Mouse (Mus musculus) monocyte, adult 2 months (primary cell): ENCODE measurements at regions not wholly inside any gene's neighbourhood (a gene's known extent, or its start where the extent isn't known, plus 50 kb on each side); places are given as distances from the start of the nearest gene placed in this dataset.

Experiments used
- DNase-seq, 2 experiments: peaks; one replicate each; pipeline ENCODE4 v3.0.0; 2022; ENCODE audit warnings: low spot score in 2 of 2, low read depth in 1 of 2

- no peak for DNase-seq
These were observed 80.1 kb downstream of the Gm572 start for GRCm38 (mm10) chr4:148723208-148723607.

DNA sequence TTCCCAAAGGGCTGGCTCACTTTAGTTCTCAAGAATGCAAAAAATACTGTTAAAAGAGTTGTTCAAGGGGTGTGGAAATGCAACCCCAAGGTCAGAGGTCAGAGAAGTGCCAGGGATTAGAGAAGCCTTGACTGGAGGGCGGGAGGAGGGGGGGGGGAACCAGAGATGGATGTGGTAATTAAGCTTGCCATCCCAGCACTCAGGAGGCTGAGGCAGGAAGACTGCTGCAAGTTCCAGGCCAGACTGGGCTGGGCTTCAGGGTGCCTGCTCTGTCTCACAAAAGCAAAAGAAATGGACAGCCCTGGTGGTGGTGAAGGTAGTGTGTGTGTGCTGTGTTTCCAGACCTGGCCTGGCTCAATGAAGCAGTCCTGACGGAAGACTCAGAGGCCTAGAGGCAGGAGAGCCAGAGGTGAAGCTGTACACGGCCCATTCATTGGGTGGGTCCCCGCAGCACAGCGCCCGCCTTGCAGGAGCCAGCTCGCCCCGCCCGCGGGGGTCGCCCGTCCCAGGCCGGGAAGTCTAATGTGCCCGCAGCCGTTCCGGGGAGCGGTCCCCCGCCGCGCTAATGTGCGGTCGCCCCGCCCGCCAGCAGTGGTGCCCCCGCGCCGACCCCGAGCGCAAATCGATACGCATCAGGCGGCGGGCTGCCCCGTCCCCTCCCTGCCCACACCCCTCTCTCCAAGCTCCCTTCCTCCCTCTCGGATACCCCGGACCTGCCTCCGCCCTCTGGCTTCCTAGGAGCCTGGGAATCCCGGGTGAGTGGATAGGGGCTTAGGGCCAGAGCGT, 80.1 kb upstream of the Casz1 start:
- DNase-seq, result no peak

GRCm38 (mm10) chr4:148728800-148729199, 75.4 kb upstream of the Casz1 start:
- DNase-seq, result no peak

DNA sequence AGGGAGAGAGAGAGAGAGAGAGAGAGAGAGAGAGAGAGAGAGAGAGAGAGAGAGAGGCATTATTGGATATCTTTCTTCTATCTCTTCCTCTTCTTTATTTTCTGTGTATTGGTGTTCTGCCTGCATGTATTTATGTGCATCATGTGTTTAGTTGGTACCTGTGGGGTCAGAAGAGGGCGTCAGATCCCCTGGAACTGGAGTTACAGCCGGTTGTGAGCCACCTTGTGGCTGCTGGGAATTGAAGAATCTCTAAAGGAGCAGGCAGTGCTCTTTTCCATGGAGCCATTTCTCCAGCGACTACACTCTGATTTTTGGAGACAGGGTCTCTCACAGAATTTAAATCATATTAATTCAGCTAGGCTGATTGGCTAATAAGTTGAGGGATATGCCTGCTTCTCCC, 72.6 kb upstream of the Casz1 start:
- no peak for DNase-seq

- DNase-seq, result no peak
These were observed 70.2 kb upstream of the Casz1 start for GRCm38 (mm10) chr4:148734061-148734460.

GRCm38 (mm10) chr4:148734547-148734946, 69.7 kb upstream of the Casz1 start:
- no peak for DNase-seq

GRCm38 (mm10) chr4:148738601-148739530, 65.4 kb upstream of the Casz1 start:
- no peak for DNase-seq

DNA sequence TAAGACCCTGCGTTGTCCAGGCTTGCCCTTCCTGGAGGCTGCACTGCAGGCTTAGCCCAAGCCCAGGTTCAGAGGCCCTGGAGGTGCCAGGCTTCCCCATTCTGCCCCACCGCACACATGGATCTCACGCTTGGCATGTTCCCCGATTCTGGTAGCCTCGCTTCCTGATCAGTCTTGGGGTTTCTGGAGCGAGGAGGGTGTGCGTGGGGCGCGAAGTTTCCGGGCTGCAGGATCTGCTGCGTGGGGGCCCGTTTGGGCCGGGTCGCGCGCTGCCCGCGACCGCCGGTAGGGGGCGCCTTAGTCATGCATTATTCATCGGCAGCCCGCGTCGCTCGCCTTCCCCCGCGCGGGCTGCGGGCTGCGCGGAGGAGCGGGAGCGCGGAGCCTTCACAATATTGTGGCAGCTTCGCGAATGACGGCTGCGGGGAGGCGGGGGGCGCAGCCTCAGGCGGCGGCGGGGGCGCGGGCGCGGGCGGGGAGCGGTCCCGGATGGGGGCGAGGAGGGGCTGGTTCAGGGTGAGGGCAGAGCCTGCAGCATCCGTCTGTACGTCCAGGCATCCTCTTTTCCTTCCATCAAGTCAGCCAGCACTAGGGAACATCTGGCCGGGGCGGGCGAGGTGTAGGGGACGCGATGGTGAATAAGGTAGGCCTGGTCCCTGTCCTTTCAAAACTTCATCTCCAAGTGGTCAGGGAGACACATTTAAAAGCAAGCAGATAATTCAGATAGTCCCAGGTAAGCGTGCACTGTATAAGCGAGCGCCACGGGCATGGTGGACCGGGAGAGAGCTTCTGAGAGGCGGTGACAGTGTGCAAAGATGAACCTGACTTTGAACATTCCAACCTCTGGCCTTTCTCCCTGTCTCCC, 61.4 kb upstream of the Casz1 start:
- DNase-seq, result peak in 1 of 2 experiments; percentile 40

GRCm38 (mm10) chr4:148743414-148743844, 60.8 kb upstream of the Casz1 start:
- no peak for DNase-seq

GRCm38 (mm10) chr4:148744053-148744452, 60.2 kb upstream of the Casz1 start:
- DNase-seq, result no peak

GRCm38 (mm10) chr4:148746460-148747314, 57.5 kb upstream of the Casz1 start:
- DNase-seq, result no peak

DNA sequence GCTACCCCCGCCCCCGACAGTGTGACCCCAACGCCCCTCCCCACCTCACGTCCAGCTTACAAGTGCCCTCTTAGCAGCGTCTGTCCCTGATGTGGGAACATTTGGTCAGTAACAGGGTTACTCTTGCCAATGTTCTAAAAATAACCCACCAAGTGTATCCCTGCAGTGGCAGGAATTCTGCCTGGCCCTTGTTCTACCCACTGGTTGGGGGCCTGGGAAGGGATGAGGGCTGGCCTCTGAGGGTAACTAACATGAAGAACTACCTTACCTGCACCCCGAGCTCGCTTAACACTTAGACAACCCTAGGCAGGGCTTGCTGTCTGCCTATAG, 56.9 kb upstream of the Casz1 start:
- DNase-seq, result no peak

- DNase-seq, result no peak
These were observed 54.2 kb upstream of the Casz1 start for GRCm38 (mm10) chr4:148750030-148750429.

- no peak for DNase-seq
These were observed 52.6 kb upstream of the Casz1 start for GRCm38 (mm10) chr4:148751591-148751990.

DNA sequence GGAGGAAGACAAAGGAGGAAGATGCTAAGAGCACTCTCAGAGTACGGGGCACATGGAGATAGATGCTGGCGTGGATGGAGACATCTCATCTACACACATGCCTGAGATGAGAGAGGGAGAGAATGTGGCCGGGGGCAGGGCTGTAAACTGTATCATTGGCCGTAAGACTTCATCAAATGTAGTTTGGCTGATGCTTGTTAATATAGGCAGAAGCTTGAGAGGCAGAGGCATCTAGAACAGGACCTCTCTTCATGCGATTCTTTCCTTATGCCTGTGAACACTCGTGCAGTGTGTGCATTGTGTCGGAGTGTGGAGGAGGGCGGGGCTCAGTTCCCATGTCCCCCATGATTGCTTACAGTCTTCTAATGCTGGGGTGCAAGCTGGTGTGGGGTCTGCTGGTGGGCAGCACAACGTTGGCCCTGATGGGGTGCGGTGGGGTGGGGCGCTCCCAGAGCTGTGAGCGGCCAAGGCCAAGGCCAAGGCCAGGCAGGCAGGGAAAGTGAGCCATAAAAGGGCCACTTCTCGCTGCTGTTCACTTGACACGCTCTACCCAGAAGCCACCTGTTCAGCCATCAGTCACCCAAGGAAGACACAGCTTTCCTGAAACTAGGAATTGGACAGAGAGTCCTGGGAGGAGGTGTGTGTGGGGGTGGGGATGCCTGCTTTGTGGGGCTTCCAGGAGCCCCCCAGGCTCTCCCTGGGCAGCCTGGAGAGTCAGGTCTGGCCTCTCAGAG, 51.7 kb upstream of the Casz1 start:
- no peak for DNase-seq

DNA sequence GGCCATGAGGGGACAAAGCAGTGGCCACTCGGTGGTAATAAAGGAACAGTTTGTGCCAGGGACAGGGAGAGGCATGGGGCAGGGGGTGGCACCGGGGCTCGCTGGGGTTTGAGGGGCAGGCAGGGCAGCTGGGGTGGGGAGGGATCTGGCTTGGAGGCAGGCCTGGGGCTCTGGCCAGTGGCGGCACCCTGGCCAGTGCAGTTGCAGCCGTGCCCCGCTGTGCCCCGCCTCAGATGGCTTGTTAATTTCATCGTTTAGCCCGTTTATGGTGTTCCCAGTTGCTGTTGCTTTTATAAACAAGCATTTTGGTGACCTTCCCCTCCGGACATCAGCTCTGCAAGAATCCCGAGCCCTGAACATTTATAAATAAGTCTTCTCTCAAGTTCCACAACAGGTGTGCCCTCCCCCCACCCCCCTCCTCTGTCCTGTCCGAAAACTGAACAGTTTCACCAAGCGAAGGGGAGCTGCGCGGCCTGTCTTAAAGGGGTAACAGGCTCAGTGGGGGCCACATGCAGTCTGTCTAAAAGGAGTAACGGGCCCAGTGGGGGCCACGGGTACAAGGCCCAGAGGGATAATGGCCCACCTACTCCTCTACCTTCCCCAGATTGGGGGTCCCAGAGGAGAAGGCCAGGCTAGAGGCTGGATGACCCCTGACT, 51.0 kb upstream of the Casz1 start:
- no peak for DNase-seq

- DNase-seq, result no peak
These were observed 50.4 kb upstream of the Casz1 start for GRCm38 (mm10) chr4:148753849-148754248.
